Mouse (Mus musculus) gastrocnemius, postnatal 14 days (tissue): ENCODE measurements at regions not wholly inside any gene's neighbourhood (a gene's known extent, or its start where the extent isn't known, plus 50 kb on each side); places are given as distances from the start of the nearest gene placed in this dataset.

Source experiments
- DNase-seq: peaks from one replicate; pipeline ENCODE4 v3.0.0; 2021; ENCODE audit warnings: mixed read lengths
- intact Hi-C: fragments of 180-260 bp; cut with DNase I; formaldehyde crosslinking; loops from one replicate; pipeline ENCODE4 v1.15.1; 2025; ENCODE audit warnings: low total_unique reads

DNA sequence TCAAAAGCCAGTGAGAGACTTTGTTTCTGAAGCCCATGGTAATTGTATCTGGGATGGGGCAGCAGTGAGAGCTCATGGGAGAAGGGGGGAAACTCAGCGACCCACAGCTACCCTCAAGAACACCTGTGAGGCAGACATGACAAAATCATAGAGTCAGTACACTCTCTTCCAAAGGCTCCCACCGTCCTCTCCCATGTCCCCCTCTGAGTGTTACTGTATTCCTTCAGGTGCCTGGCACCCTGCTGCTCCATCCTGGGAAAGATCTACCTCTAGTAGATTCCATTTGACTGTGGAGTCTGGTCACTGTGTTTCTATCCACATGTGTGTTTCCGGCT, 142.0 kb upstream of the Ubash3b start:
- no peak for DNase-seq

GRCm38 (mm10) chr9:41302809-41303493, 141.5 kb upstream of the Ubash3b start:
- intact Hi-C loops, result no loop called here
- DNase-seq, result no peak

More for the DNA sequence above, 142.0 kb upstream of the Ubash3b start:
- intact Hi-C loops, result no loop called here

- intact Hi-C loops, result no loop called here
- no peak for DNase-seq
Observed at GRCm38 (mm10) chr9:41286145-41286468, 124.6 kb upstream of the Ubash3b start.

DNA sequence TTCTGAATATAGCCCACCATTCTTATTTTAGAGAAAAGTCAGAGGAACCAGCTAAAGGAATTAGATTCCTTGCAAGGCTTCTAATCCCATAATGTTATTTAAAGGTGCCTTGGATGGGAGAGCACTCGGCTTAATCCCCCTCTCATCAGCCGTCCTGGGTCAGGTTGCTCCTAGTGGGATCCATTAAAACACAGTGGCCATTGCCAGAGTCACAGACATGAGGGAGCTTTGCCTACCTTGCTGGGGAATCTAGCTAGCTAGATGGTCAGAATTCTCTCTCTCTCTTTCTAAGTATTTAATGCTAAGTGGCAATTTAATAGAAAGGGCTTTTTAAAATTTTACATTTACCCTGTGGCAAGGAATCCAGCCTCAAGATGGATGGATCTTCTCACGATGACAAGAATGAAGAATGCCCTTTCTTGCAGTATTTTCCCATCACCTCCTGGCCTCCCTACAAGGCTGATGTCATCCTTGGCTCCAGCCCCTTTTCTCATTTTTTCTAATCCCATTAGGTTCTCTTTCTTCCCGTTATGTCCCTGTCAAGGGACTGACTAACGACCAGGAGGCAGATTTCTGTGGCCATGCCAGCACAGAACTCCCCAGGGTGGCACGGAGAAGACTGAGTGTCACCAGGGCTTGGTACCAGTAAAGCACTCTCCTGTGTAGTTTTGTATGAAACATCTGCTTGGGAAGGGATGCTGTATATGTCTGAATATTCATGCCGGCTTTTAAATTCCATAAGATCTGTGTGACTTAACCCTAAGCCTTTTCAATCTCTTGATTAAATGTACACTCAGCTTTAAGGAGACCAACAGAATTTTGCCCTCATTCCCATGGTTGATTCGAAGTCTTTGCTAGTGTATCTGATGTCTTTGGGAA, 124.0 kb upstream of the Ubash3b start:
- intact Hi-C loops, result no loop called here
- DNase-seq, result peak; percentile 7

DNA sequence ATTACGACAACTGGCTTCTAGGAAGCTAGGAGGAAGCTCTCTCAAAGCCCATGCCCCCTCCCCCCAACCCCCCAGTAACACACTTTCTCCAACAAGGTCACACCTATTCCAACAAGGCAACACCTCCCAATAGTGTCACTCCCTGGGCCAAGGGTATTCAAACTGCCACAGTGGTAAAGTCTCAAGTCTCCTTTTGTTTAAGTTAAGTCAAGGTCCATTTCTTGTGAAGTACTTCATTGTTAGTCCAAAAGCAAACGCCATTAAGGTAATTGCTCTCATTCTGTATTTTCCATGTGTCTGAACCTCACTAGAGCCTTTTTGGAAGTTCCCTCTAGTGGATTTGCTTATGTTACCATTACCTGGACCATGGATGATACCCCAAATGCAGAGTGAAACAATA, 116.2 kb upstream of the Ubash3b start:
- DNase-seq, result no peak
- intact Hi-C loops, result no loop called here

DNA sequence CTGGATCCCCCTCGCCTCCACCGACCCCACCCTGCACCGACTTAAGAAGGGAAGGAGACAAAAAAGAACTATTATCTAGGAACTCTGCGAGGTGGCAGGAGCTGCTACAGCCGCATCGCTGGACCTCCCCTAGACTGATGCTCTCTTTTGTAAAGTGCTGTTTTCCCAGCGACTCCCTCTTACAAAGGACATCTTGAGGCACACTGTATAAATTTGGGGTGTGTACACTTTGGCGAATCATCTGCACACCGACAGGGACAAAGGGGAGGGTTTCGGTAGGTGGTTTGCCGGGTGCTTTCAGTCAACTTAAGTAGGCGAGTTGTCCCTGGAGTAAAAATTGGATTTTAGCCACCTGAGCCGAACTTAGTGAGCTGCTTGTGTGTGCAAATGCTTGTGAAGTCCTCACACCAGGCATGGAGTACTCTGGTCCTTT, 112.4 kb upstream of the Ubash3b start:
- intact Hi-C loops, result no loop called here
- no peak for DNase-seq

DNA sequence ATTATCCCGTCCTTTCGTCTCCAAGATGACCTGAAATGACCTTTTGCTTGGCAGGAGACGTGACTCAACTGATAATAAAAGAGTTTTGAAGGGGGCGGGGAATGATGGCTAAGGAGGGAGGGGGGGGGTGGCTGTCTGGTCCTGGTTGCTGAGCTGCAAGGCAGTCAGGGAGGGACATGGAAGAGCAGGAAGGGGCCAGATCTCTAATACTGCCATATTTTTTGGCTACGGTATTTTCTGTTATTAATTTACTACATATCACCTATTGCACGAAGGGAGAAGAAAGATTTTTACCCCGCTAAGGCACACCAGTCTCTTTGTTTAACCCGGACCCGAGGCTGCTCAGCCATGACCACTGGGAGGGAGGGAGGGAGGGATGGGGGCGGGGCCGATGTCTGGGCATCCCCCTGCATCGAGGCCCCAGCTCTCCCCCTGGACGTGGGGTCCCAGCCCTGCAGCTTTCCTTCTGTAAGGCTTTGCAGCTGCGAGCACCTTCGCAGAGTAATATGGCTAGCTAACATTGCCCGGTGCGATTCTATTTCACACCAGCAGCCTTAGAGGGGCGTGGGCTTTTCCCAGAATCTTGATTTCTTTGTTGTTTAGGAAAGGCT, 111.8 kb upstream of the Ubash3b start:
- intact Hi-C loops, result no loop called here

GRCm38 (mm10) chr9:41272596-41272995, 111.1 kb upstream of the Ubash3b start:
- intact Hi-C loops, result no loop called here
- DNase-seq, result peak; percentile 18

More for the DNA sequence above, 111.8 kb upstream of the Ubash3b start:
- peak; percentile 44 for DNase-seq

DNA sequence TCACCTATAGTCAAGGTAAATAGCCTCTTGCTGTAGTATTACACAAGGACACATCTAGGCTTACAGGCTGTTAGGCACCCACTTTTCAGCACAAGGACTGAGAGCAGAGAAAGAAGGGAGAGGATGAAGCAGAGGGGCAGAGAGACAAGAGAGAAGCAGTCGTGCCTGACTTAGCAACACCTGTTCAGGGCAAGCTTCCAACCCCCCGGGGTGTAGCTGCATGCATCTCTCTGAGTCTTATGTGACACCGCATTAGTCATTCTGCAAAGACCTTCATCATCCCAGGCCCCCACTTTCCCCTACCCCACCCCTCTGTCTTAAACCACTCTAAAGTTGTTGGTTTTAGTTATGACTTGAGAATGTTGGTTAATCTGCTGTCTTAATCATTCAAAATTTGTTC, 106.6 kb upstream of the Ubash3b start:
- intact Hi-C loops, result no loop called here

GRCm38 (mm10) chr9:41264485-41264884, 103.0 kb upstream of the Ubash3b start:
- intact Hi-C loops, result no loop called here
- DNase-seq, result no peak

More for the DNA sequence above, 106.6 kb upstream of the Ubash3b start:
- no peak for DNase-seq

- DNase-seq, result no peak
- intact Hi-C loops, result no loop called here
Observed at GRCm38 (mm10) chr9:41257244-41257643, 95.7 kb upstream of the Ubash3b start.

- intact Hi-C loops, result no loop called here
- DNase-seq, result no peak
Observed at GRCm38 (mm10) chr9:41242372-41242771, 80.9 kb upstream of the Ubash3b start.

- intact Hi-C loops, result no loop called here
- no peak for DNase-seq
Observed at GRCm38 (mm10) chr9:41239097-41239451, 77.6 kb upstream of the Ubash3b start.

GRCm38 (mm10) chr9:41238395-41239096, 77.0 kb upstream of the Ubash3b start:
- DNase-seq, result peak; percentile 30
- intact Hi-C loops, result no loop called here

- intact Hi-C loops, result no loop called here
- DNase-seq, result no peak
Observed at GRCm38 (mm10) chr9:41237265-41237664, 75.8 kb upstream of the Ubash3b start.

- intact Hi-C loops, result loop anchor here (5.0 to 10.0 kb wide), 4 partner anchors 148 to 723 kb away; no protein-coding TSS in a partner anchor
Observed at GRCm38 (mm10) chr9:41229225-41229582, 67.7 kb upstream of the Ubash3b start.

DNA sequence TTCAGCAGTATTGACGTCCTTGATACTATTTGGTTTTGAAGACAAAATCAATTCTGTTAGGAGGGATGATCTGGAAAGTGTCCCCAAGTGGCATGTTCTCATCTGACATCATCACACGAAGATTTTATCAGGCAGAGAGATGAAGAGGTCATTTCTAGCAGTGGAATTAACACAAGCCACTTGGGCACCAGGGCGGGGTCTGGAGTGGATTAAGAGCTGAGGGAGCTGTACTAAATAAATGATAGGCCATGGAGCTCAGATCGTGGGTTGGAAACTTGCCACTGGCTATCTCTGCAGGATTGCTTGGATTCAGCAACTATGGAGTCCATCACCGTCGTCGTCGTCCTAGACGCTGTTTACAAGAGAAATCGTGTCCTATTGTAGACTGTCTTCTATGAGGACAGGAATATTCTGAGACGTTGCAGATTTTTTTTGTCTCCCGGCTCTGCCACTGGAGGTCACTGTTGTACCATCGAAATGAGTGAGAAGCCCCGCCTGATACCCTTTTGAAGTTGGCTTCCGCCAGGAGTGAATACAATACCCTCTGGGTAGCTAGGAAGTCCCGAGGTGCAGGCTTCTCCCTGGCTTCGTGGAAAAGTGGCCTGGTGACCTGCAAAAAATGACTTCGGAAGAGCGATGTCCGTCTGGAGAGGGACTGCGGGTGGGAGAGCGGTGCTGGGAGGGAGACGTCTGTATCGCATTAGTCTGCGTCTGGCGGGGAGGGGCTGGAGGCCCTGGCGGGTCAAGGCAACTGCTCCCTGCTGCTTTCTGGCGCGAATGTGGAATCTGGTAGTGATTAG, 67.1 kb upstream of the Ubash3b start:
- intact Hi-C loops, result loop anchor here (5.0 to 10.0 kb wide), 4 partner anchors 149 to 724 kb away; no protein-coding TSS in a partner anchor
- peak; percentile 84 for DNase-seq

More at GRCm38 (mm10) chr9:41229225-41229582, 67.7 kb upstream of the Ubash3b start:
- DNase-seq, result no peak

DNA sequence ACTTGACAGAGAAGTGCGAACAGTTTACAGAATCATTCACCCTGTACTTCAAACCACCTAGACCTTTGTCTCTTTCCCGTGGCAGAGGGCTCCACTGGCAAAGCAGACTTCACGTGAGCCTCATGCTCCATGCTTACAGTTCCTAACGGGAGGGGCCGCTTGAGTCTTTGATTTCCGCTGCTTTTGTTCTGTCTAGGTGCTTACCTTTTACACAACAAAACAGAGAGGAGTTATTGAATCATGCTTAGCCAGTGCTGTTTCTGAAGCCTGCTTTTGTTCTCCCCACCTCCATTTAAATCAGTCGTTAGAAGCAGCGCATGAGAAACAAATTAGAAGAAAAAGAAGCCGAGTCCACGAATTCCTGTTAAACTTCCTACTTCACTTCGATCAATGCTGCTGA, 61.9 kb upstream of the Ubash3b start:
- DNase-seq, result no peak
- intact Hi-C loops, result loop anchor here (10.0 kb wide), 1 partner anchor 351 kb away; no protein-coding TSS in a partner anchor
